Mouse (Mus musculus) MEL (cell line): ENCODE measurements at regions not wholly inside any gene's neighbourhood (a gene's known extent, or its start where the extent isn't known, plus 50 kb on each side); places are given as distances from the start of the nearest gene placed in this dataset.

Source experiments
- DNase-seq: peaks from one replicate; pipeline ENCODE4 v3.0.0; 2011; ENCODE audit warnings: low read depth, low spot score
- H3K27ac ChIP-seq: 2 replicates; pipeline ENCODE4 v1.5.1; 2012; ENCODE audit warnings: low read depth, mild to moderate bottlenecking, control low read depth, low read length, moderate library complexity; ENCODE audit not compliant: control insufficient read depth
- H3K27me3 ChIP-seq, 2 experiments: fragments of 150-350 bp in 1 of 2; sonication (generic) in 1 of 2; 2 replicates each; pipeline ENCODE4 v1.6.1; 2012; ENCODE audit warnings: low read length in 2 of 2, mild to moderate bottlenecking in 2 of 2, improper control_type of control experiment in 1 of 2, moderate library complexity in 1 of 2; ENCODE audit not compliant: insufficient read depth in 2 of 2, control insufficient read depth in 1 of 2
- H3K36me3 ChIP-seq, 2 experiments: 2 replicates each; pipeline ENCODE4 v1.6.1; 2012 to 2014; ENCODE audit warnings: low read length in 2 of 2, improper control_type of control experiment in 1 of 2, inconsistent platforms in 1 of 2, mild to moderate bottlenecking in 1 of 2; ENCODE audit not compliant: insufficient read depth in 2 of 2, control insufficient read depth in 1 of 2
- H3K4me1 ChIP-seq, 2 experiments: fragments of 150-350 bp in 1 of 2; sonication (generic) in 1 of 2; 2 replicates each; pipeline ENCODE4 v1.6.1; 2012; ENCODE audit warnings: low read length in 2 of 2, improper control_type of control experiment in 1 of 2, mild to moderate bottlenecking in 1 of 2; ENCODE audit not compliant: insufficient read depth in 2 of 2, control insufficient read depth in 1 of 2
- H3K4me3 ChIP-seq, 2 experiments: fragments of 150-350 bp in 1 of 2; sonication (generic) in 1 of 2; 2 replicates each; pipeline ENCODE4 v1.5.1; 2012; ENCODE audit warnings: low read depth in 2 of 2, low read length in 2 of 2, mild to moderate bottlenecking in 2 of 2, moderate library complexity in 2 of 2, control low read depth in 1 of 2, improper control_type of control experiment in 1 of 2; ENCODE audit not compliant: control insufficient read depth in 1 of 2, insufficient read depth in 1 of 2
- H3K79me2 ChIP-seq: 2 replicates; pipeline ENCODE4 v1.6.1; 2012; ENCODE audit warnings: mild to moderate bottlenecking, low read length, moderate library complexity; ENCODE audit not compliant: control insufficient read depth, poor library complexity, insufficient read depth
- H3K9ac ChIP-seq: 2 replicates; pipeline ENCODE4 v1.6.1; 2012; ENCODE audit warnings: low read depth, mild to moderate bottlenecking, control low read depth, low read length, moderate library complexity; ENCODE audit not compliant: control insufficient read depth, poor library complexity, severe bottlenecking
- H3K9me3 ChIP-seq: fragments of 150-350 bp; sonication (generic); replicated peaks from 2 replicates; pipeline ENCODE4 v1.6.1; 2012; ENCODE audit warnings: mild to moderate bottlenecking, low read length, improper control_type of control experiment, moderate library complexity; ENCODE audit not compliant: insufficient read depth
- CTCF ChIP-seq, 3 experiments: IDR thresholded peaks in 2 of 3; conservative IDR thresholded peaks in 1 of 3; 2 replicates each; pipeline ENCODE4 v1.5.1; 2011 to 2012; ENCODE audit warnings: low read length in 3 of 3, low read depth in 2 of 3, mild to moderate bottlenecking in 2 of 3, improper control_type of control experiment in 1 of 3, inconsistent platforms in 1 of 3, mixed read lengths in 1 of 3, moderate library complexity in 1 of 3; ENCODE audit not compliant: control insufficient read depth in 1 of 3, insufficient read depth in 1 of 3, poor library complexity in 1 of 3, severe bottlenecking in 1 of 3
- ELF1 ChIP-seq: IDR thresholded peaks from 2 replicates; pipeline ENCODE4 v1.6.1; 2014; ENCODE audit warnings: low read depth, mild to moderate bottlenecking, inconsistent platforms, low read length, improper control_type of control experiment, moderate library complexity
- GATA1 ChIP-seq: IDR thresholded peaks from 2 replicates; pipeline ENCODE4 v1.6.1; 2011; ENCODE audit warnings: low read depth, low read length, improper control_type of control experiment
- JUND ChIP-seq: IDR thresholded peaks from 2 replicates; pipeline ENCODE4 v1.6.1; 2011; ENCODE audit warnings: low read depth, mild to moderate bottlenecking, improper control_type of control experiment, low read length
- KAT2A ChIP-seq: conservative IDR thresholded peaks from 2 replicates; pipeline ENCODE4 v1.6.1; 2012; ENCODE audit warnings: low read depth, low read length, improper control_type of control experiment, inconsistent platforms
- MEF2A ChIP-seq: IDR thresholded peaks from 2 replicates; pipeline ENCODE4 v1.6.1; 2014; ENCODE audit warnings: low read depth, mild to moderate bottlenecking, inconsistent platforms, low read length, improper control_type of control experiment; ENCODE audit not compliant: poor library complexity, insufficient replicate concordance, severe bottlenecking; ENCODE audit errors: extremely low read depth
- POLR2AphosphoS2 ChIP-seq: IDR thresholded peaks from 2 replicates; pipeline ENCODE4 v1.6.1; 2011; ENCODE audit warnings: low read length, improper control_type of control experiment
- RAD21 ChIP-seq: IDR thresholded peaks from 2 replicates; pipeline ENCODE4 v1.6.1; 2011; ENCODE audit warnings: mild to moderate bottlenecking, low read depth, low read length, improper control_type of control experiment
- USF1 ChIP-seq: IDR thresholded peaks from 2 replicates; pipeline ENCODE4 v1.6.1; 2014; ENCODE audit warnings: low read depth, mild to moderate bottlenecking, inconsistent platforms, low read length, improper control_type of control experiment, moderate library complexity
- ZKSCAN1 ChIP-seq: IDR thresholded peaks from 2 replicates; pipeline ENCODE4 v1.6.1; 2012; ENCODE audit warnings: low read depth, mild to moderate bottlenecking, inconsistent platforms, low read length, improper control_type of control experiment, moderate library complexity
- ZMIZ1 ChIP-seq: IDR thresholded peaks from 2 replicates; pipeline ENCODE4 v1.6.1; 2012; ENCODE audit warnings: low read depth, mild to moderate bottlenecking, inconsistent platforms, low read length, improper control_type of control experiment, moderate library complexity

DNA sequence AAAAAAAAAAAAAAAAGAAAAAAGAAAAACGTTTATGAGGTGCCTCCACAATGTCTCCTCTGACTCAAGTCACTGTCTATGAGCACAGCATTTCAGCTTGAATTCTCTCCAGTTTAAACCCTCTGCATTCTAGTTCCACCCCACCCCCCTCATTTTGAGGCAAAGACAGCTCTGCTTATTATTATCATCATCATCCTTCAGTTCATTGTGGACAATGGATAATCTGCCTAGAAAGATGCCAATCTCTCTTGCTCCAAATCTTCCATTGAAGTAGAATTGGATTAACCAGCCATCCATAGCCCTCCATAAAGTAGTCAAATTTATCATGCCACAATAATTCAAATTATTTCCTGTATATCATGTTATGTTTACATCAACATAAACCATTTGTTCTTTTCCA lies 570.0 kb upstream of the Cnksr2 start:
- Histone ChIP-seq H3K9me3 (no peaks in the 10 kb centered on the region), H3K4me3 (no peak overlapping the region), H3K79me2 (no peaks in the 10 kb centered on the region), H3K27me3 (no peaks in the 10 kb centered on the region), H3K36me3 (no peaks in the 10 kb centered on the region), H3K4me1 (no peaks in the 10 kb centered on the region), H3K27ac (no peak overlapping the region), H3K9ac (no peak overlapping the region)
- no peak for TF ChIP-seq ZMIZ1
- no peak for TF ChIP-seq RAD21
- TF ChIP-seq ELF1 = no peak
- TF ChIP-seq KAT2A = no peak
- TF ChIP-seq POLR2AphosphoS2 = no peak
- TF ChIP-seq MEF2A = no peak
- TF ChIP-seq GATA1 = no peak
- no peak for DNase-seq

DNA sequence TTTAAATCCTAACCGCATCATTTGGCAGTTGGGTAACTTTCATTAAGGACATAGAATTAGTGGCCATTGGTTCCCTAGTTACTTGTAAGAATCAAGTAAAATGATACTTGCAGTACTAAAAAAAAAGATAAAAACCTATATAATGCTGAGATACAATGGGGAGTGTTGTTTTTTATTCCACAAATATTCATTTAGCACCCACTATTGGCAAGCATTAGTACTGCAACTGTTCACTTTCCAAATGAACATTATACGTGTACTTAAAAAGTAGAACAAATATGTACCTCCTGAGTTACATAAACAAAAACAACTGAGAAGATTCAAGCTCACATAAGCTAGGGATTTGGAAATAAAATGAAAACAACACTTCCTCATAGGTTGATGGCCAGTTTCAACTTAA lies 570.5 kb upstream of the Cnksr2 start:
- H3K27me3 ChIP-seq = no peaks in the 10 kb centered on the region
- H3K36me3 ChIP-seq = no peaks in the 10 kb centered on the region
- no peak overlapping the region for H3K27ac ChIP-seq
- no peak overlapping the region for H3K4me3 ChIP-seq
- TF ChIP-seq ZKSCAN1 (no peak), RAD21 (peak; percentile 36), USF1 (no peak), CTCF (IDR thresholded peaks at IDR 0.05 in 2 of 3, conservative IDR thresholded peaks at IDR 0.05 in 1 of 3; ENCODE audit: control insufficient read depth in 1 of 3, insufficient read depth in 1 of 3, low read depth in 2 of 3, low read length in 3 of 3, poor library complexity in 1 of 3, severe bottlenecking in 1 of 3) (peak in 1 of 3 experiments; percentile 25; a peak in 2 of 6 replicates)
- peak; percentile 3 for DNase-seq
- no peak overlapping the region for H3K9ac ChIP-seq
- no peaks in the 10 kb centered on the region for H3K4me1 ChIP-seq
- H3K79me2 ChIP-seq = no peaks in the 10 kb centered on the region
- H3K9me3 ChIP-seq = no peaks in the 10 kb centered on the region

DNA sequence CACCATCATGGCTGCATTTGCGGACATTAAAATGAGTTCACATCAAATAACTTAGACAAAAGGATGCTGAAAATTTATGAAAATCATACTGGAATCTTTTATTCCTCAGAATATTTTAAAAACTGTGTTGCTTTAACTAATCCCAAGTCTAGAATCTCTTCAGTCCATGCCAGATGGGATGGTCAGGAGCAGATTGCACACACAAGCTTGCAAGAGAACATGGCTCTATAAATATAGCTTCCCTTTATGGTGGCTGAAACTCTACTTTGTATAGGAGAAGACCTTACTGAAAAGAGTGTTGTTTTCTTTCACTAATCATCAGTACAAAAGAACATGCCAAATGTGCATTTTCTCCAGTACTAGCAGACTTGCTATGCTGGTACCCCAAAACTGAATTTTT lies 570.9 kb upstream of the Cnksr2 start:
- no peak overlapping the region for H3K27ac ChIP-seq
- H3K9me3 ChIP-seq = no peaks in the 10 kb centered on the region
- H3K4me3 ChIP-seq = no peak overlapping the region
- H3K4me1 ChIP-seq = no peaks in the 10 kb centered on the region
- H3K9ac ChIP-seq = no peak overlapping the region
- no peak for DNase-seq
- no peaks in the 10 kb centered on the region for H3K79me2 ChIP-seq
- H3K36me3 ChIP-seq = no peaks in the 10 kb centered on the region
- H3K27me3 ChIP-seq = no peaks in the 10 kb centered on the region
- no peak for TF ChIP-seq JUND
